Mouse (Mus musculus) midbrain, embryonic 15.5 days (tissue): ENCODE data around the gene Cmss1. TPM values are rescaled to one million over a fixed set of nuclear protein-coding genes. Genes with fewer than 3 reads are reported as not detected.

Experiments used
- ATAC-seq: fragments of 200-750 bp; cut with Nextera tagmentation; replicated peaks from 2 replicates; pipeline ENCODE4 v1.8.0; 2017; ENCODE audit warnings: moderate TSS enrichment
- H3K27ac ChIP-seq: fragments of 300-500 bp; sonication (generic); 2 replicates; pipeline ENCODE4 v1.5.1; 2015; ENCODE audit warnings: mild to moderate bottlenecking, inconsistent platforms
- H3K27me3 ChIP-seq: fragments of 300-500 bp; sonication (generic); replicated peaks from 2 replicates; pipeline ENCODE4 v1.6.1; 2015; ENCODE audit warnings: inconsistent platforms
- H3K36me3 ChIP-seq: fragments of 300-500 bp; sonication (generic); replicated peaks from 2 replicates; pipeline ENCODE4 v1.6.1; 2015; ENCODE audit warnings: inconsistent platforms
- H3K4me1 ChIP-seq: fragments of 300-500 bp; sonication (generic); 2 replicates; pipeline ENCODE4 v1.6.1; 2015; ENCODE audit warnings: inconsistent platforms
- H3K4me2 ChIP-seq: fragments of 300-500 bp; sonication (generic); 2 replicates; pipeline ENCODE4 v1.6.1; 2015; ENCODE audit warnings: inconsistent platforms, mild to moderate bottlenecking, moderate library complexity
- H3K4me3 ChIP-seq: fragments of 300-500 bp; sonication (generic); 2 replicates; pipeline ENCODE4 v1.5.1; 2015; ENCODE audit warnings: mild to moderate bottlenecking, inconsistent platforms
- H3K9ac ChIP-seq: fragments of 300-500 bp; sonication (generic); 2 replicates; pipeline ENCODE4 v1.6.1; 2015; ENCODE audit warnings: mild to moderate bottlenecking, inconsistent platforms
- H3K9me3 ChIP-seq: fragments of 300-500 bp; sonication (generic); 2 replicates; pipeline ENCODE4 v1.6.1; 2016; ENCODE audit warnings: inconsistent platforms
- WGBS: fragments of 180-500 bp; shearing (Covaris S2); methylation state at CpG from one replicate; pipeline ENCODE4 v1.1.7; 2015; ENCODE audit warnings: mixed read lengths; 5-methylcytosine and 5-hydroxymethylcytosine counted together
- polyA plus RNA-seq: library from polyadenylated mRNA; unstranded; fragments of >200 nt; fragmentation: Nextera tagmentation; extraction: Ambion mirVana; gene quantifications from 2 replicates; pipeline ENCODE4 v1.2.1, GENCODE M21; 2015

Gene Cmss1
- polyA plus RNA-seq, 1 experiment from 2014 or later: 36.4 TPM

DNA sequence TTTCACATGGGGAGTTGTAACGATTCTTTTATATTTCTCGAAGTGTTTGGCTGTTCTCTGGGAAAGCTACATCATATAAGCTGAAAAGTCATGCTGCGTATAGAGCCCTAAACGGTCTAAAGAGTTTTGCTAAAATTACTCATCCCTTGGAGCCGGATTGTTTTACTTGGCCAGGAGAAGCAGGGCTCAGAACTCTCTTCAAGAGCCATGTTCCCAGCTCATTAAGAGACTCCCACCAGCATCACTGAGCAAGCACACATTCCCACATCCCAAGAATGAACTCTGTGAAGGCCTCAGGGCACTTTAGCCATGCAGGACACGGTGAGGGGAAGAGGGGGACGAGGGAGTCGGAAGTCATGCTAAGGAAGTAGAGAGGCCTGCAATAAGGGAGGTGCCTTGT lies 277.6 kb downstream of the Cmss1 start:
- Histone ChIP-seq H3K4me1 (no peaks in the 10 kb centered on the region), H3K27ac (no peak overlapping the region), H3K27me3 (no peaks in the 10 kb centered on the region), H3K36me3 (no peaks in the 10 kb centered on the region), H3K4me3 (no peak overlapping the region), H3K4me2 (no peak overlapping the region), H3K9me3 (no peaks in the 10 kb centered on the region), H3K9ac (no peak overlapping the region)
- ATAC-seq: no peak
- WGBS: 82% methylated on average over 8 of the region's 8 CpGs

DNA sequence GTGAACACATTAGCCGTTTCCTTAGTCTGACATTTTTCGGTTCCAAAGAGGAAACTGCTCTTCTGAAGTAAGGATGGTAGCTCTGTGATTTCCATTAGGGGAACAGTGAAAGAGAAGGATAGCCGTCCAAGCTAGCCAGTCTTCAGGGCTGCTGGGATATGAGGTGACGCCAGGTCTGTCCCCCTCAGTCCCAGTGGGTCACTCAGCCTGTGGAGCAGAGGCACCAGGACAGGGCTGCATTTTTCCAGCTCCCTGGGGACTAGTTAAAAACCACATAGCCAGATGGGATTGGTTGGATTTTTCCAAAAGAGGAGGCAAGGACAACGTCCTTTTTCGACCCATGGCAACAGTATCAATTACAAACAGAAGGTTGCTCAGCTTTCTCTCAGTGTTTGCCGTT lies 279.7 kb downstream of the Cmss1 start:
- Histone ChIP-seq H3K36me3 (no peaks in the 10 kb centered on the region), H3K27ac (no peak overlapping the region), H3K9ac (no peak overlapping the region), H3K4me2 (no peak overlapping the region), H3K9me3 (no peaks in the 10 kb centered on the region), H3K4me3 (no peak overlapping the region), H3K27me3 (no peaks in the 10 kb centered on the region), H3K4me1 (no peaks in the 10 kb centered on the region)
- WGBS: 77% methylated on average over 7 of the region's 7 CpGs
- ATAC-seq: no peak

DNA sequence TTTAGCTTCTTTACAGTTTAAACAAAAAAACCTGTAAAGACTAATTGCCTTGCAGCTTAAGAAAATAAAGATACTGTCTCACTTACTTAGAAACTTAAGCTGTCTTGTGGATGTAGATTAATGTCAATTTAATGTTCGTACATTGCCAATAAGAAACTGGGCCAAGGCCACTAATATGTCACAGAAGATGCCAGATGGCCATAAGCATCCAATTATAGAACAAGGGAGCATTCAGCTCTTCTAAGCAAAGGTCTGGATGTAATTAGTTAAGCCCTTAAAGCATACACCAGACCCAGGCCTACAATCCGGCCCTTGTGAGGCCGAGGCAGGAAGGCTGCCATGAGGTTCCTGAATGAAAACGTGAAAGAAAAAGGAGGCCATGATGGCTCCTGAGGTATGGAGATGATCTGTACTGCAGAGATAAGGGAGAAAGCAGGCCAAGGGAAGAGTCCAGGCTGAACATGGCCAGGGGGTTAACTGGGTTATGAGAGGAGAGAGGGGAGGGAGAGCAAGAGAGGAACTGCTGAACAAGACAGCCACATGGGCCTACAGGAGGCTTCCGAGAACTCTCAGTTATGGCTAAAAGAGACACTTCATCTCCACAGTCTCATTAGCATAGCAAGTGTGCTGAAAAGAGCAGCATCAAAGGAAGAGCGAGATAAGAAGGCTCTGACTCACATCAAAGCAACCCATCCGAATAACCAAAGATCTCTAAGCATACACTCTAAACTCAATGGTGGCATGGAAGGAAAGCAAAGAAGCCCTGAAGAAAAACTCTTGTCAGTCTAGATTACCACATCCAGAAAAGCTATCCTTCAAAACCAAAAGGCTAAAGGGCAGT lies 287.2 kb downstream of the Cmss1 start:
- H3K9ac ChIP-seq: no peak overlapping the region
- no peaks in the 10 kb centered on the region for H3K4me1 ChIP-seq
- no peak overlapping the region for H3K4me3 ChIP-seq
- no peak overlapping the region for H3K27ac ChIP-seq
- no peaks in the 10 kb centered on the region for H3K9me3 ChIP-seq
- 65% methylated on average over 7 of the region's 7 CpGs for WGBS
- H3K4me2 ChIP-seq: no peak overlapping the region
- no peaks in the 10 kb centered on the region for H3K27me3 ChIP-seq
- H3K36me3 ChIP-seq: no peaks in the 10 kb centered on the region
- no peak for ATAC-seq

DNA sequence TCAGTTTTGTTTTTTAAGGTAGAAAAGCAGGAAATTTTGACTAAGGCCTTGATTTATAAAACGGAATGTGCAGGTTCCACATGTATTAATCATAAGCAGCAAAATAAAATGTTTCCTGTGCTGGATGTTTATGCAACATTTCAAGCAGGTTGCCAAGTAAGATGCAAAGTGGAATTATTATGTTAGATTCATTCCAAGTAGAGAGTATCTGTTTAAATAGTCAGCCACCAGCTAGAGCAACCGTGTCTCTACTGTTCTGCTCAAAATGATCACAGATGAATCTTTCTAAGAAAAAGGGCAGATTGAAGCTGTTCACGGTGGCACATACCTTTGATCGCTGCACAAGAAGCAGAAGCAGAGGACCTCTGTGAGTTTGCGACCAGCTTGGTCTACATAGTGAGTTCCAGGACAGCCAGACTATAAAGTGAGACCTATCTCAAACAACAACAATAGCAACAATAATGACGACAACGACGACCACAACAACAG lies 288.0 kb downstream of the Cmss1 start:
- no peak for ATAC-seq
- 86% methylated on average over 8 of the region's 8 CpGs for WGBS

DNA sequence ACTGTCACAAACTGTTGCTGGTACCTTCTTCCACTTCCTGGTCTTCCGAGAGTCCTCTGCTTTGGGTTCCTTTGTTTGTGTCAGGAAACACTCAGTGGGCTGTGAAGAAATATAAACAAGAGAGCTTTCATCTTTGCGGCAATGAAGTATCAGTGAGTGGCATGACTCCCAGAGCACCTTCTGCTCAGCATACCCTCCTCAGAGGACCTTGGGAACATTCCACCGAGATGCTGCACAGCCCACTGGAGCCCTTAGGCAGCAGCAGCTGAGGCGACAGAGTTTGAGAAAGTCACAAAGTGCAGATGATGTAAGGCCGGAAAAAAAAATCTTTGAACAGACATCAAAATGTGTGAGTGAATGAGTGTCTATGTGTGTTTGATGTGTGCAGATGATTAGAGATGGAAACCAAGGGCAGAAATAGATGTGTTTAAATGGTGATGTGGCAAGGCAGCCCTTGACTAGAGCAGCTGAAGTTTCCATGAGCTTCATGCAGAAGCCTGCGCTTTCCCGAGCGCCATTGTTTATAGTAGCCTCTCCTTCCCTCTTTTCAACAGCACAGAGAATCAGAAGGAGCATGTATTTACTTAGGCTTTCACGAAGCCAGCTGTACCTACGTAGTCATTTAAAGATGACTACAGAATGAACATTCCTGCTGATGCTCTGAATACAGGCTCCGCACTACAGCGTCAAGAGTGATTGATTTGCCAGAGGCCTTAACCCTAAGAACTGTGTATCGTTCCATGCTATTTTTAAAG lies 288.6 kb downstream of the Cmss1 start:
- H3K9me3 ChIP-seq: no peaks in the 10 kb centered on the region
- H3K9ac ChIP-seq: no peak overlapping the region
- no peak overlapping the region for H3K27ac ChIP-seq
- no peak overlapping the region for H3K4me2 ChIP-seq
- 68% methylated on average over 13 of the region's 13 CpGs for WGBS
- H3K36me3 ChIP-seq: no peaks in the 10 kb centered on the region
- H3K4me1 ChIP-seq: no peaks in the 10 kb centered on the region
- 0 out of 2 replicates have a peak, but pooled peaks have one; percentile 27 for ATAC-seq
- no peaks in the 10 kb centered on the region for H3K27me3 ChIP-seq
- H3K4me3 ChIP-seq: no peak overlapping the region

More for the DNA sequence above, 288.0 kb downstream of the Cmss1 start:
- Histone ChIP-seq H3K27ac (no peak overlapping the region), H3K9ac (no peak overlapping the region), H3K36me3 (no peaks in the 10 kb centered on the region), H3K27me3 (no peaks in the 10 kb centered on the region), H3K4me1 (no peaks in the 10 kb centered on the region), H3K4me2 (no peak overlapping the region), H3K4me3 (no peak overlapping the region), H3K9me3 (no peaks in the 10 kb centered on the region)

DNA sequence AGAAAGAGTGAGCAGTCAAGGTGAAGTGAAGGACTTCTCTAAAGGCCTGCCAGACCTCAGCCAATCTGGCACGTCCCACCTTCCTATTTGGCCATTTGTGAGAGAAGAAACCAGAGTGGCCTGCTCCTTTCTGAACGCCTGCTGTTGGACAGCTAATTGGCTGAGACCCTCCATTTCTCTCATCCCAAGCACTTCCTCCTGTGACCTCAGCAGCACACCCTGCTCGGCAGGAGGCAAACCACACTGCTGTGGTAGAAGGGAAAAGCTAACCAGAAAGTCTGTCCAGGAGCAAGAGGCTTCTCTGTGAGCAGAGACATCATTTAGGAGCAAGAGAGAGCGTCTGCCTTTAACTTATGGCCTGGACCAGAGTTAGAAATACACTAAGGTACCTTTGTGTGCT lies 289.5 kb downstream of the Cmss1 start:
- no peak overlapping the region for H3K4me2 ChIP-seq
- no peaks in the 10 kb centered on the region for H3K9me3 ChIP-seq
- no peaks in the 10 kb centered on the region for H3K27me3 ChIP-seq
- 84% methylated on average over 4 of the region's 4 CpGs for WGBS
- no peaks in the 10 kb centered on the region for H3K36me3 ChIP-seq
- H3K27ac ChIP-seq: no peak overlapping the region
- H3K9ac ChIP-seq: no peak overlapping the region
- no peaks in the 10 kb centered on the region for H3K4me1 ChIP-seq
- H3K4me3 ChIP-seq: no peak overlapping the region
- no peak for ATAC-seq

DNA sequence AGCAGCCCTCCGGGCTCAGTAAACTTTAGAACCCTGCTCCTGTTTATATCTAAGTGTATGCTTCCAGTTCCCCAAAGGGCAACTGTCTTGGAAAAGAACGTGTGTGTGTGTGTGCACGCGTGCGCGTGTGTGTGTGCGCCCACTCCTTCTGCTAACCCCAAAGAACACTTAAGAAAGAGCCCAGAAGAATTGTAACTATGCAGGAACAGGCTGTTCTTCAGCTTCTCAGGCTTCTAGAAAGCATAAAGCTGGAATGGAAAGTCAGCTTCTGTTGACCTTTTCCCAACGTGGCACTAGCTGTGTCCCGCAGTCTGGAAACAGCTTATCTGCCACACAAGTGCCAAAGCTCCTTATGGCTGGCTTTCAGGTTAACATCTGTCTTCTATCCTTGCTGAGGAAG lies 291.6 kb downstream of the Cmss1 start:
- no peaks in the 10 kb centered on the region for H3K9me3 ChIP-seq

DNA sequence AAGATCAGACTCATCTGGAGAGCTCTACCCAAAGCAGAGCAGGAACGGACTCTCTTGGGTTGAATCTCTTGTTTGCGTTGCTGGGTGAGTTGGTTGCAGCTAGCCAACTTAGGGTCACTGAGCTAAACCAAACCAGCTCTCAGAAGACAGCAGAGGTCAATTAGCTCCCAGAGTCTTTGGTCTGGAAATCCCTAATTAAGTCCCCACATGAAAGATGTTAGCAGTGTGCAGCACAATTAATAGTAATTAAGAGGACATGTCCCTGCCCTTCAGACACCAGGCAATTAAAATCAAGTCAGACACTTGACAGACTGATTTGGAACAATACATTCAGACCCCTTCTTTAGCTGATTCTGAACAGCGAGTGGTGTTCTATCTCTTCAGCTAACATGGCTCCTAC lies 292.4 kb downstream of the Cmss1 start:
- Histone ChIP-seq H3K9ac (no peak overlapping the region), H3K4me2 (no peak overlapping the region), H3K36me3 (no peaks in the 10 kb centered on the region), H3K27ac (no peak overlapping the region), H3K4me3 (no peak overlapping the region), H3K9me3 (no peaks in the 10 kb centered on the region), H3K4me1 (no peaks in the 10 kb centered on the region), H3K27me3 (no peaks in the 10 kb centered on the region)
- WGBS: 67% methylated on average over 3 of the region's 3 CpGs
- ATAC-seq: no peak

More for the DNA sequence above, 291.6 kb downstream of the Cmss1 start:
- Histone ChIP-seq H3K36me3 (no peaks in the 10 kb centered on the region), H3K9ac (no peak overlapping the region), H3K4me1 (no peaks in the 10 kb centered on the region), H3K27me3 (no peaks in the 10 kb centered on the region), H3K27ac (no peak overlapping the region), H3K4me2 (no peak overlapping the region), H3K4me3 (no peak overlapping the region)
- WGBS: 95% methylated on average over 9 of the region's 9 CpGs
- no peak for ATAC-seq

DNA sequence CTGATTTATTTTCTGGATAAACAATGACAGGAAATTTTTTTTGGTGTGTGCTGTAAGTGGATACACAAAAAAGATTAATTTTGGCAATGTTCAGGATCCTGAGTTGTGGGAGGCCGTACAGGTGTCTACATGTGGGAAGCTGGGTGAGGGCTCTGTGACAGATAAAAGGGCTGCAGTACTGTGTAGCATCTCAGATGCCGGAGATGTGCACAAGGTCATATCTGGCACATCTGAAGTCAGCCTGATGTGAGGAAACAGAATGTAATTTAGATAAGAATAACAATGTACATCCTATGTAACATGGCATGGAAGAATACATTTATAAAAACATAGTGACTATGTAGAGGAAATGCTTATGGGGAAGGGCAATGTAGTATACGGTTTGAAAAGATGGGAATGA lies 293.2 kb downstream of the Cmss1 start:
- Histone ChIP-seq H3K4me2 (no peak overlapping the region), H3K36me3 (no peaks in the 10 kb centered on the region), H3K9me3 (no peaks in the 10 kb centered on the region), H3K4me1 (no peaks in the 10 kb centered on the region), H3K9ac (no peak overlapping the region), H3K27me3 (no peaks in the 10 kb centered on the region), H3K27ac (no peak overlapping the region), H3K4me3 (no peak overlapping the region)
- WGBS: 91% methylated on average over 3 of the region's 3 CpGs
- ATAC-seq: no peak

DNA sequence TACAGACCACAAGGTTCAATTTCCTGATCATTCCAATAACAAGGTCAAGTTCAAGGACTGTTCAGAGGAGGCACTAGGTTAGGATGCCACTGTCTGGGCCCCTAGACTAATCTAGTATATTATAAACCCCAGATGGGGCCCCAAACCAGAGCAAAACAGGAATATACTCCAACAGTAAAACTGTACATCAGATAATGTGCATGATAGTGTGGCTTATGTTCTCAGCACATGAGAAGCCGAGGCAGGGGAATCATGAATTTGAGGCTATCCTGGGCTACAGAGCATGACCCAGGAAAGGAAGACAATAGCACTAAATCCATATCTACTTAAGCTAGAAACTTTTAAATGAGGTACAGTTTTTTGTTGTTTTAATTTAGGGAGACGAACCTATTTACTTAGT lies 294.5 kb downstream of the Cmss1 start:
- Histone ChIP-seq H3K36me3 (no peaks in the 10 kb centered on the region), H3K9me3 (no peaks in the 10 kb centered on the region), H3K27ac (no peak overlapping the region), H3K27me3 (no peaks in the 10 kb centered on the region), H3K4me3 (no peak overlapping the region), H3K4me2 (no peak overlapping the region), H3K4me1 (no peaks in the 10 kb centered on the region), H3K9ac (no peak overlapping the region)
- ATAC-seq: no peak
- WGBS: 88% methylated on average over 2 of the region's 2 CpGs

DNA sequence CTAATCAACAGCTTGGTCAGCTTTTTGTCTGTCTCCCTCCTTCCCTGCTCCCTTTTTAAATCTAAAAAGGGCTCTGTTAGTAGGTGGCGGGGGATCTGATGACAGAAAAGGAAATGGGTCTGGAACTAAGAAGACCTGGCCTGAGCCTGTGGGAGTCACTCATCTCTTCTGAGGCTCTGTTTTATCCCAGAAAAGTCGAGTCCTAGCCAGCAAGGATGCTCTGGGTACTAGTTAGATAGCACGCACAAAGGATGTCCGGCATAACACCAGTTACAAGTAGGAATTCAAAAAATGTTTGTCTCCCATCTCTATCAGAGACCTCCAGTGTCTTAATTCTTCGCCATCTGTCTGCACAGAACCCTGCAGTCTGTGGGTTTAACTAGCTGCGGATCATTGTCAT lies 301.2 kb downstream of the Cmss1 start:
- Histone ChIP-seq H3K9me3 (no peaks in the 10 kb centered on the region), H3K4me3 (no peak overlapping the region), H3K27ac (no peak overlapping the region), H3K4me2 (no peak overlapping the region), H3K36me3 (no peaks in the 10 kb centered on the region), H3K27me3 (no peaks in the 10 kb centered on the region), H3K4me1 (no peaks in the 10 kb centered on the region), H3K9ac (no peak overlapping the region)
- 90% methylated on average over 6 of the region's 6 CpGs for WGBS
- ATAC-seq: no peak

DNA sequence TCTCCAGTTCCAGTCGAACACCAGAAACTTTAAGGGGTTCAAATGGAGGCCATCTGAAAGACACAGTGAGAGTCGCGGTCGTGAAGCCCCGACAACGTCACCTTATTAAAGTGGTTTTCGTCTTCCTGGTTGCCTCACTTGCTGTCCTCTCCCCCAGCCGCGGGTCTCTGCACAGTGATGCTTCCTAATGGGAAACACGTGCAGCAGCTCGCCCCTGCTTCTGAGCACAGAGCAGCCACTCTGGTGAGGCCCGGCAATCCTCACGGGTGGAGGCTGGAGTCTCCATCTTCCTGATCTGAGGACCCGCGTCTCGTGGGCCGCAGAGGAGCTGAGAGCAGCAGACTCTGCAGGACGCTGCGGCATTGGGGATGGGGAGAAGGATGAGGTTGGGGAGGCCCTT lies 302.9 kb downstream of the Cmss1 start:
- H3K27me3 ChIP-seq: no peaks in the 10 kb centered on the region
- H3K4me2 ChIP-seq: no peak overlapping the region
- 77% methylated on average over 19 of the region's 19 CpGs for WGBS
- no peak overlapping the region for H3K9ac ChIP-seq
- H3K4me1 ChIP-seq: no peaks in the 10 kb centered on the region
- H3K4me3 ChIP-seq: no peak overlapping the region
- H3K27ac ChIP-seq: no peak overlapping the region
- H3K36me3 ChIP-seq: no peaks in the 10 kb centered on the region
- no peaks in the 10 kb centered on the region for H3K9me3 ChIP-seq
- ATAC-seq: 0 out of 2 replicates have a peak, but pooled peaks have one; percentile 40
